Mouse (Mus musculus): ENCODE results near the gene Prpf40a.

The Prpf40a gene

GRCm38 (mm10) chr2:53190684-53191511, at the start of gene Prpf40a:
Prpf40a (minus strand) TSS chr2:53191284.
- peak; percentile 100 for DNase-seq

DNA sequence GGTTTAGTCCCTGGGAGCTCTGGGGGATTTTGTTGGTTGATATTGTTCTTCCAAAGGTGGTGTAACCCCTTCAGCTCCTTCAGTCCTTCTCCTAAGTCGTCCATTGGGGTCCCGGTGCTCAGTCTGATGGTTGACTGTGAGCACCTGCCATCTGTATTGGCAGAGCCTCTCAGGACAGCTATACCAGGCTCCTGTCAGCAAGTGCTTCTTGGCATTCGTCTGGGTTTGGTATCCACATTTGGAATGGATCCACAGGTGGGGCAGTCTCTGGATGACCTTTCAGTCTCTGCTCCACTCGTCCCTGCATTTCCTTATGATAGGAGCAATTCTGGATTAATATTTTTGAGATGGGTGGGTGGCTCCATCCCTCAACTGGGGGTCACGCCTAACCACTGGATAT, 31.2 kb upstream of the Prpf40a start:
- DNase-seq: peak; percentile 85

GRCm38 (mm10) chr2:53213493-53213892, 22.4 kb upstream of the Prpf40a start:
- DNase-seq: no peak

DNA sequence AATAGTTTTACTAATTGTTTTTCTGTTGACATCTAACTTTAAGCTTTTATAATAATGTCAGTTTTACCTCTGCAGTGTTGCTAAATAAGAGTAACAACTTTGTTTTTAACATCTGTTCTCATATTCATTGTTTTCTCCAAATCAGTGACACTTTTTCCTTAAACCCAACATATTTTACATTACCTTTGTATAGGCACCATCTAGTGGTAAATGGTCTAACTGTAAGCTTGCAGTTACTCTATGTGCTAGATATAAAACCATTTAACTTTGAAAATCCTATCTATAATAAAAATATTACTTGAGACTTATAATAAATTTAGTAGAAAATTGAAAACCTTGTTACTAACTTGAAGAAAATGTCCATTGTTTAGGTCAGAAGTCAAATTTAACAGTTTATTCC, 15.7 kb upstream of the Prpf40a start:
- DNase-seq: no peak

GRCm38 (mm10) chr2:53204373-53205274, 13.5 kb upstream of the Prpf40a start:
- DNase-seq: no peak

GRCm38 (mm10) chr2:53200164-53200885, 9.2 kb upstream of the Prpf40a start:
- no peak for DNase-seq

GRCm38 (mm10) chr2:53199203-53199602, 8.1 kb upstream of the Prpf40a start:
- DNase-seq: no peak

DNA sequence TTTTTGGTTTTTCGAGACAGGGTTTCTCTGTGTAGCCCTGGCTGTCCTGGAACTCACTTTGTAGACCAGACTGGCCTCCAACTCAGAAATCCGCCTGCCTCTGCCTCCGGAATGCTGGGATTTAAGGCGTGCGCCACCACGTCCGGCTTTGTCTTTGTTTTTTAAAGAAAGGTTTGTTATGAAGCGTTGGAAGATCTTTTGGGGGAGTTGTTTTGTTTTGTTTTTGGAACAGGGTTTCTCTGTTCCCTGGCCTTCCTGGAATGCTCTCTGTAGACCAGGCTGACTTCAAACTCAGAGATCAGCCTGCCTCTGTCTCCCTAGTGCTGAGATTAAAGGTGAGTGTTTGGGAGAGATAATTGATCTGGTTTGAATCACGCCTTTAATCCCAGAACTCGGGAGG, 5.3 kb upstream of the Prpf40a start:
- no peak for DNase-seq

DNA sequence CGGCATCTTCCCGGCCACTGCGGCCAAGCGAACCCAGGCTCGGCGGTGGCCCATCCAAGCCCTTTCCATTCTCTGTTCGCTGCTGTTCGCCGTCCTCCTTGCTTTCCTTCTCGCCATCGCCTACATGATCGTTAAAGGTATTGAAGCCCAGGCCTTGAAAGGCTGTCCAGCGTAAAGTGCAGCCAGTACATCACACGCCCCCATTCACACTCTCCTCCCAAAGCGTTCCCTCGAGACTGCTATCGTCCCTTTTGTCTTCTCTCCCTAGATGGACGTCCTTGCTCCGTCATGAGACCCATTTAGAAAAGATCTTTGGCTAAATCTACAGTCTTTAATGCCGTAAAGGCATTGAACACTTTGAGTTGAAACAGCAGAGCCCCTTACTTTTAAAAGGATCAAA, 1.3 kb upstream of the Prpf40a start:
- DNase-seq: no peak

GRCm38 (mm10) chr2:53191523-53192220, 588 bp upstream of the Prpf40a start, which contains the start of gene Arl6ip6:
Arl6ip6 (plus strand) TSS chr2:53191726.
- DNase-seq: peak; percentile 100

DNA sequence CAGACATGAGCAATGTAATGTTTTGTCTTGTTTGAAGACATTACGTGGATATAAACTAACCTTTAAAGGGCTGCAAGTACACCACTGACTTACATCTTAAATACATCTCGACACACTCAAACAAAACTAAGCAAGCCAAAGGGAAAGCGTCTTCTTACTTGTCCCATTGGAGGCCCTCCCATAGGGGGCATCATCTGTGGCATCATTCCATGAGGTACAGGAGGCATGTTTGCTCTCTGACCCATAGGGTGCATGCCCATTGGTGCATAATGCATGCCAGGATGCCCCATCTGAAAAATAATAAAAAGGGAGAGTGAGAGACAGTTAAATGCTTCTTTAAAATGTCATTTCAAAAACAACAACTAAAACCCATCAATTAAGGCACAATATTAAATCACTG, 1.3 kb downstream of the Prpf40a start:
- peak; percentile 66 for DNase-seq

DNA sequence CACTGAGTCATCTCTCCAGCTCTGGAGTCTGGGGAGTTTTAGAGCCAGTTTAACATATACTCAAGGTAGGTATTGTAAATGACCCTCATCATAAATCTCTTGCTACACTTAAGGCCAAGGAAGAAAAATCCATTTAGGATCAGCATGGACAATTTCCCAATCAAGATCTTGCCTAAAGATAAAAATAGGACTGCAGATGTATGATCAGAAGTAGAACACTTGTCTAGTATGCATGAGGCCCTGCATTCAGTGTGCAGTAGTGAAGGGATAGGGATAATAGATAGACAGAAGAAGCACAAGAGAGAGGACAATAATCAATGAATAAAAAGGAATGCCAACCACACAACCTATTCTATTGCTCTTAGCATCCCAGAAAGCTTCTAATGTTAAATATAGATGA, 11.2 kb downstream of the Prpf40a start:
- DNase-seq: no peak

GRCm38 (mm10) chr2:53178966-53179365, 12.1 kb downstream of the Prpf40a start:
- no peak for DNase-seq

- DNase-seq: no peak
Observed at GRCm38 (mm10) chr2:53173966-53174365, 17.1 kb downstream of the Prpf40a start.

- DNase-seq: no peak
Observed at GRCm38 (mm10) chr2:53146852-53147251, 44.2 kb downstream of the Prpf40a start.

DNA sequence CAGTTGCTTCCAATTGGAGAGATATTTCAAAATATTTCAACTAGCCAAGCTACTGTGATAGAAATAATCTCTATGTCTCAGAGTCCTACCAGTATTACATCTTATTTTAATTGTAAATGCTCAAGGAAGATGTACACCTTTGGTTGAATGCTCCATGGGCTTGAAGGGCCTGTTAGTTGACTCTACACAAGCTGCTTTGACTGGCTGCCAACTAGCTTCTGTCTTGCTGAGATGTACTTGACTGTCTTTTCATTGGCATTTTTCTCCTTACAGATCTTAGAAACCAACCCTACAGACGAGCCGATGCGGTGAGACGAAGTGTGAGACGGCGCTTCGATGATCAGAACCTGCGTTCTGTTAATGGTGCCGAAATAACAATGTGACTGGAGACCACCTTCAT, 59.5 kb downstream of the Prpf40a start:
- DNase-seq: no peak

GRCm38 (mm10) chr2:53129070-53129469, 62.0 kb downstream of the Prpf40a start:
- DNase-seq: no peak

GRCm38 (mm10) chr2:53125998-53126397, 65.1 kb downstream of the Prpf40a start:
- no peak for DNase-seq

DNA sequence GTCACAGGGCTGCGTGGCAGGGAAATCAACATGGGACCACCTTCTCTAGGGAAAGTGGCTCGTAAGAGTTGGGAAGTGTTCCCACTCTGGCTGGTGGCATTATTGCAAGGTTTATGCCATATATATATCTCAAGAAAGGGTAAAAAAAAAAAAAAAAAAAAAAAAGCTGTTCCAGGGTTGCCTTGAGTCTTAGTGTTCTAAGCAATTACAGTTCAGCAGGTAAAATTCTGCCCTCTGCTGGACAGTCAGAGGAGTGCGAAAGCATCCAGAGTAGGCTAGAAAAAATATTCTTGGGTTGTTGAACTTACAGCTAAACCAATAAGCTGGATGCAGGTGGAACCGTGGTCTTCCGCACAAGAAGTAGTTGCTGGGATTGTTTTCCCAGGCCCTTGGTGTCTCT, 69.3 kb downstream of the Prpf40a start:
- DNase-seq: no peak

- peak; percentile 15 for DNase-seq
Observed at GRCm38 (mm10) chr2:53108547-53108946, 82.5 kb downstream of the Prpf40a start.

GRCm38 (mm10) chr2:53106472-53106871, 84.6 kb downstream of the Prpf40a start:
- peak; percentile 22 for DNase-seq

GRCm38 (mm10) chr2:53106056-53106455, 85.0 kb downstream of the Prpf40a start:
- DNase-seq: peak; percentile 68

All from heart, adult 11 months (tissue).